Mouse (Mus musculus): ENCODE data around the gene AK157302.

DNA sequence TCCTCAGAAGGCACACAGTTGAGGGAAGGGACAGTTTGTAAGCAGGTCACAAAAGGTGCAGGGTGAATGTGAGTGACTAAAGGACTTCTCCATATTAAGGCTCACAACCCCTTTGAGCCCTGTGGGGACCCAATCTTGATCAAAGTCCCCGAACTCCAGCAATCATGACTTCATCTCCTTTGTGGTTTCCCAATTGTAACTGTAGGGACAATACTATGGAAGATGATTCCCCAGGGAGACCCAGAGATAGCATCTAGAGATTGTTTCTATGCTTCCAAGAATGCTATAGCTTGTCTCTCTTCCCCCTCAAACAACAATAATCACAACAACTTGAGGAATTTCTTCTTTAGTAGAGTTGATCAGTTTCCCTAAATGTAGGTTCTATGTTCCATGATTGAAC is 47.7 kb downstream of the AK157302 start, which contains the start of gene Olfr1366:
- no peak for TF ChIP-seq CTCF (IDR thresholded peaks at IDR 0.05; ENCODE audit: borderline replicate concordance, control insufficient read depth, extremely low read depth, insufficient read depth, low read length, poor library complexity)
- TF ChIP-seq POLR2A (IDR thresholded peaks at IDR 0.05; ENCODE audit: control insufficient read depth, extremely low read depth, insufficient read depth, low read length, poor library complexity), result no peak

Measured in thymus, adult 2 months (tissue).